19 mouse cellular contexts compared by ENCODE assay signal in genomic region chr16:78019605-78020285, GRCm38 (mm10).
DNase-seq lines count a peak whose midpoint lies in the region; ATAC-seq lines count a peak whose summit lies in the region.
"Had no signal": no experiment of that assay in that cellular context is flagged by ENCODE, and none has a peak within 500 bp of the region (broad histone marks: within the 10 kb centered on the region; RNA-seq: fewer than 3 reads in every experiment).

No protein-coding gene starts in this region.

- peak; percentile 25 to 40 for DNase-seq in cerebellum, postnatal 10 days
- DNase-seq in cerebellum, adult 9-10 months: no peak
- DNase-seq in midbrain, embryonic 11.5 days (ENCODE audit: low spot score, missing footprints): no peak
- peak; percentile 61 for DNase-seq in retina, postnatal 1 day
- no peak for DNase-seq in kidney, adult 11 months
- DNase-seq in frontal cortex, adult 2 months (ENCODE audit: extremely low spot score in 1 of 2, low spot score in 1 of 2): no peak
- DNase-seq: adrenal gland, postnatal 14 days; cerebellum, postnatal 36 days; gastrocnemius, postnatal 10 days; kidney, adult 18-20 months; kidney, postnatal 14 days; liver, postnatal 0 days; thymus, postnatal 14 days had no signal

- no peak overlapping the region for H3K4me3 ChIP-seq in midbrain, embryonic 12.5 days
- no peak overlapping the region for H3K4me3 ChIP-seq in midbrain, embryonic 11.5 days (ENCODE audit: low read depth, low read length)
- no peak overlapping the region for H3K4me3 ChIP-seq in hindbrain, embryonic 16.5 days (ENCODE audit: low read length)
- H3K4me3 ChIP-seq: embryonic facial prominence, embryonic 13.5 days; heart, embryonic 10.5 days; limb, embryonic 13.5 days had no signal

- no peaks in the 10 kb centered on the region for H3K36me3 ChIP-seq in midbrain, embryonic 12.5 days
- H3K36me3 ChIP-seq in midbrain, embryonic 11.5 days (ENCODE audit: control insufficient read depth, insufficient read depth, low read length): no peaks in the 10 kb centered on the region
- H3K36me3 ChIP-seq in hindbrain, embryonic 16.5 days (ENCODE audit: control insufficient read depth, insufficient read depth, low read length): no peaks in the 10 kb centered on the region
- H3K36me3 ChIP-seq: embryonic facial prominence, embryonic 13.5 days; heart, embryonic 10.5 days; limb, embryonic 13.5 days had no signal

- no peaks in the 10 kb centered on the region for H3K27me3 ChIP-seq in midbrain, embryonic 12.5 days
- H3K27me3 ChIP-seq in midbrain, embryonic 11.5 days (ENCODE audit: control insufficient read depth, insufficient read depth, low read length): no peaks in the 10 kb centered on the region
- no peaks in the 10 kb centered on the region for H3K27me3 ChIP-seq in hindbrain, embryonic 16.5 days (replicated peaks; ENCODE audit: control insufficient read depth, insufficient read depth, low read length)
- H3K27me3 ChIP-seq: embryonic facial prominence, embryonic 13.5 days; limb, embryonic 13.5 days had no signal

- H3K27ac ChIP-seq in midbrain, embryonic 12.5 days (replicated peaks): peak overlapping the region; percentile 36; the same call in 1 of the 2 replicates
- H3K27ac ChIP-seq in midbrain, embryonic 11.5 days (ENCODE audit: low read depth, low read length): no peak overlapping the region
- no peak overlapping the region for H3K27ac ChIP-seq in hindbrain, embryonic 16.5 days (ENCODE audit: low read depth, low read length)
- H3K27ac ChIP-seq: embryonic facial prominence, embryonic 13.5 days; heart, embryonic 10.5 days; limb, embryonic 13.5 days; stomach, postnatal 0 days had no signal

- H3K9me3 ChIP-seq in midbrain, embryonic 12.5 days: no peaks in the 10 kb centered on the region
- H3K9me3 ChIP-seq in midbrain, embryonic 11.5 days (ENCODE audit: control insufficient read depth, low read length): no peaks in the 10 kb centered on the region
- H3K9me3 ChIP-seq in hindbrain, embryonic 16.5 days (ENCODE audit: control insufficient read depth, low read length): no peaks in the 10 kb centered on the region
- H3K9me3 ChIP-seq: embryonic facial prominence, embryonic 13.5 days; heart, embryonic 10.5 days; limb, embryonic 13.5 days had no signal

- ATAC-seq in midbrain, embryonic 12.5 days (ENCODE audit: low FRiP score, low read depth): no peak; the same call in 1 of the 2 replicates
- no peak for ATAC-seq in midbrain, embryonic 11.5 days (ENCODE audit: low FRiP score)
- peak; percentile 40; the same call in 1 of the 2 replicates for ATAC-seq in hindbrain, embryonic 16.5 days
- ATAC-seq: liver, postnatal 0 days had no signal

- no peak overlapping the region for H3K4me2 ChIP-seq in midbrain, embryonic 12.5 days (replicated peaks)
- H3K4me2 ChIP-seq in midbrain, embryonic 11.5 days: no peak overlapping the region
- H3K4me2 ChIP-seq in hindbrain, embryonic 16.5 days (ENCODE audit: low read length): no peak overlapping the region
- H3K4me2 ChIP-seq: embryonic facial prominence, embryonic 13.5 days; limb, embryonic 13.5 days had no signal

- no peak overlapping the region for H3K9ac ChIP-seq in midbrain, embryonic 12.5 days (replicated peaks)
- no peak overlapping the region for H3K9ac ChIP-seq in midbrain, embryonic 11.5 days (ENCODE audit: low read length)
- no peak overlapping the region for H3K9ac ChIP-seq in hindbrain, embryonic 16.5 days (ENCODE audit: low read depth, low read length)
- H3K9ac ChIP-seq: embryonic facial prominence, embryonic 13.5 days; limb, embryonic 13.5 days; liver, postnatal 0 days had no signal

- peaks cover 9% of the 10 kb centered on the region; the same call in 1 of the 2 replicates for H3K4me1 ChIP-seq in midbrain, embryonic 12.5 days
- H3K4me1 ChIP-seq in midbrain, embryonic 11.5 days (ENCODE audit: control insufficient read depth, insufficient read depth, low read length): no peaks in the 10 kb centered on the region
- no peaks in the 10 kb centered on the region for H3K4me1 ChIP-seq in hindbrain, embryonic 16.5 days (ENCODE audit: control insufficient read depth, insufficient read depth, low read depth, low read length)
- H3K4me1 ChIP-seq: embryonic facial prominence, embryonic 13.5 days; heart, embryonic 10.5 days; limb, embryonic 13.5 days had no signal

- WGBS in midbrain, embryonic 12.5 days: 55% methylated on average over 8 of the region's 8 CpGs
- WGBS in midbrain, embryonic 11.5 days: 72% methylated on average over 8 of the region's 8 CpGs
- WGBS in hindbrain, embryonic 16.5 days: 39% methylated on average over 8 of the region's 8 CpGs

Comparison
In these comparisons a context has a peak if more than half of its experiments do, and no peak if none do; other contexts are left out.
1. DNase-seq: peak in cerebellum, postnatal 10 days (2 of 2) and retina, postnatal 1 day (single experiment); none in cerebellum, adult 9-10 months (single experiment), midbrain, embryonic 11.5 days (single experiment), kidney, adult 11 months (single experiment) and frontal cortex, adult 2 months (0 of 2).